Mouse (Mus musculus) urinary bladder, postnatal 10 days (tissue): ENCODE data around the gene Pola2.

Source experiments
- DNase-seq: peaks from one replicate; pipeline ENCODE4 v3.0.0; 2022; ENCODE audit warnings: low spot score

Gene Pola2

DNA sequence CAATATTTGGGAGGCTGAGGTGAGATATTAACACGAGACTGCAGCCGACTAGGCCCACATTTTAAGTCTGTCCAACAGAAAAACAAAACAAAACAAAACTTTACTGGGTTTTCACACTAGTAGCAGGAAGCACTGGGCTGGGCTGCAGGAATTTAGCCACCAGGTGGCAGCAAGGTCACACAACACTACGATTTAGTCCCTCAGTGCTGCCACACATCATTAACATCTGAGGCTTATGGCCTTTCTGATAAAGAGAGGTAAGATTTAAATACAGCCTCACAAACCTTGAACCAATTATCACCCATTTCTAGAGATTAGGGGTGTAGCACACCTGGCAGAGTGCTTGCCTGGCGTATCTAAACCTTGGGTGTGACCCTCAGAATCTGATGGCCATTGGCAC is 1.3 kb upstream of the Pola2 start:
- DNase-seq = no peak

DNA sequence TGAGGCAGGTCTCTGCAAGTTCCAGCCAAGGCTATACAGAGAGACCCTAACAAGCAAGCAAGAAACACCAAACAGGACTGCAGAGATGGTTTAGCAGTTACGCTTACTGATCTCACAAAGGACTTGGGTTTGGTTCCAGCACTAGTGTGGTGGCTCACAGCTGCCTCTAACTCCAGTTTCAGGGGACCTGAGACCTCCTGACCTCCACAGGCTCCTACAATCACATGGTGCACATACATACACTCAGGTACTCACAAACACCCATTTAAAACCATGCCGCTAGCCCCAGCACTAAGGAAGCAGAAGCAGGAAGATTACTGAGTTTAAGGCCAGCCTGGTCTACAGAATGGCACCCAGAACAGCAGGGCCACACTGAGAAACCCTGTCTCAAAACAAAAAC is 802 bp upstream of the Pola2 start:
- DNase-seq = no peak

DNA sequence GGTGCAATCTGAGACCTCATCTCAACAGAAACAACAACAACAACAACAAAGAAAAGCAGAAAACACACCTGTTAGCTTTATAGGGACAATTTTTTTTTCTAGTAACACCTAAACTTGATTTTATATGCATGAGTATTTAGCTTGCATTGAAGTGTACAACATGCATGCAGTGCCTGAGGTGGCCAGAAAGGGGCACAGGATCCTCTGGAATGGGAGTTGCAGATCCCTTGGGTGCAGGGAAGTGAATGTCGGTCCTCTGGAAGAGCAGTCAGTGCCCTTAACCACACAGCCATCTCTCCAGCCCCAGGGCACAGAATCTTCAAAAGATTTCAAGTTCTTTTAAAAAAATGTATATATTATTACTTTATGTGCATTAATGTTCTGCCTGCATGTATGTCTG is 1.4 kb downstream of the Pola2 start:
- DNase-seq = no peak

DNA sequence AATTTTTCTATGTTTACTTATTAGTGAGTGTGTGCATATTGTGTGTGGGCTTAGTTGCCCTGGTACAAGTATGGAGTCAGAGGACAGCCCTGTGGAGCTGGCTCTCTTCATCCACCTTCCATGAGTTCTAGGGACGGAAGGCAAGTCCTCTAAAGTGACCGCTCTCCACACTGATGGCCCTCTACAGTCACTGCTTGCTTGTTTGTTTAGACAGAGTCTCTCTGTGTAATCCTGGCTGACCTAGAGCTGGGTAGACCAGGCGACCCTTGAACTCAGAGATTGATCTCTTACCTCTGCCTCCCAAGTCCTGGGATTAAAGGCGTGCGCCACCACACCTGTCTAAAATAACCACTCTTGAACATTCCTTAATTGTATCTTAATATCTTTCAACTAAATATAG is 6.6 kb downstream of the Pola2 start:
- DNase-seq = no peak

DNA sequence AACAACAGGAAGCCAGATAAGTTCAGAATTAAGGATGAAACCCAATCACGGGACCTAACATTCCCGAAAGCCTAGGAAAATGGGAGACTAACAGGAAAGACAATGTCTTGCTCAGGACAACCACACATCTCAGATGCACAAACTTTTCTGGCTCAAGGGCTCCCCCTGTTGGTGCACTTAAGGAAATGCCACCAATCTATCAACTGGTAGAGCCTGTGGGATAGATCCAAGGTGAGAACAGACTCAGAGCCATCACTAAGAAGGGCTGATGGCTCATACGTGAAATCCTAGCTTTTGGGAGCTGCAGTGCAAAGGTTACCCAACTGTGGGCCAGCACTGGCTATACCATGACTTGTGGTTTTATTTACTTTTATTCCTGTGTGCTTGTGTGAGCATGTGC is 7.3 kb downstream of the Pola2 start:
- peak; percentile 59 for DNase-seq

DNA sequence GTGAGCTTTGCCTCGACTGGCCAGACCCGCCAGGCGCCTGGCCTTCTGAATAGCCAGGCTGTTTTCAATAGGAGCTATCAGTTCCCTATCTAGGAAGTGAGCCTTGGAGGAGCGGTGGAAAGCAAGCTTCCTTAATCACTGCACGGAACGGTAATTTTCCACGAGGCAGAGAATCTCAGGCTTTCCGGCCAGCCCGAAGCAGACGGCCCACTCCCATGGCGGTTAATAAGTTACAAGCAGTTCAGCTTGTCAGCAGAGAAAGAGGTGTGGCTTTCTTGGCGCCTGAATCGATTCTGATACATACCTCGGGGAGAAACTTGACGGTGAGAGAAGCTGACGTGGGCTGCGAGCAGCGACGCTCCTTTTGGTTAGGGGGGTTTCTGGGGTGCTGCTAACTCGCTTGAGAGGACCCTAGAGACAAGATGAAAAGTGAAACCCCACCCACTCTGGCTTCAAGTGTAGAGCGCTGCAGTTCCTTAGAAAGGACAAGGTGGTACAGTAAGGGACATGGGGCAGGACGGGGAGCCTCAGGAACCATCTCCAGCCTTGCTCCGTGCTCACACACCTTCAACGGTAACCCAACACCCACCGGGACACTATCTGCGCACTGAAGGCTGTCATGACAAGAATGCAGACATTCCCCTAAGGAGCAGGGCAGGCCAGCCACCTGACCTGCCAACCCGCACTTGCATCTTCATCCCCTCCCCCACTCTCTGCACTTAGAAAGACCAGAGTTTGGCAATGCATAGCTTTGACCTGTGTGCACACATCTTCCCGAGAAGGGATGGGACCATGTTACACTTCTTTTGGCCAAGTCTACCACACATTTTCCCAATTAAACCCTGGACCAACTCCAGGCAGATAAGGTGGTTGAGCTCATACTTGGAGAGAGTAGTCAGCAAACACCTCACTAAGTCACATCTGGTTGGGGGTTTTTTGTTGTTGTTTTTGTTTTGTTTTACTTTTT is 8.0 kb downstream of the Pola2 start:
- DNase-seq = no peak

DNA sequence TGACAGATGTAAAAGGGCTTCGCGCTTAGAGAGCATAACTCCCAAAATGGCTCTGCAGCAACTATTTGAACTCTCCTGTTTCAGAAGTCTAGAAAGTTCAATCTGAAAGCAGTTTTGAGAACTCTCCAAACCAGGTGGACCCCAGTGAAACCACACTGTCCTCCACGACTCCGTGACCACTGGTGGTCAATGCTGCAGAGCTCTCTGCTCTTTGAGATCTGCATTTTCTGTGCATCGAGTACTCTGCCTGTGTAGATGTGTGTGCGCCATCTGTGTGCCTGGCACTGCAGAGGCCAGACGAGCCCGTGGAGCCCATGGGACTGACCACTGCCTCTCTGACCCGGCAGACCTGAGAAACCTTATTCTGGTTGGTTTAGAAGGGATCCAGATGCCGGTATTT is 9.1 kb downstream of the Pola2 start:
- DNase-seq = no peak

DNA sequence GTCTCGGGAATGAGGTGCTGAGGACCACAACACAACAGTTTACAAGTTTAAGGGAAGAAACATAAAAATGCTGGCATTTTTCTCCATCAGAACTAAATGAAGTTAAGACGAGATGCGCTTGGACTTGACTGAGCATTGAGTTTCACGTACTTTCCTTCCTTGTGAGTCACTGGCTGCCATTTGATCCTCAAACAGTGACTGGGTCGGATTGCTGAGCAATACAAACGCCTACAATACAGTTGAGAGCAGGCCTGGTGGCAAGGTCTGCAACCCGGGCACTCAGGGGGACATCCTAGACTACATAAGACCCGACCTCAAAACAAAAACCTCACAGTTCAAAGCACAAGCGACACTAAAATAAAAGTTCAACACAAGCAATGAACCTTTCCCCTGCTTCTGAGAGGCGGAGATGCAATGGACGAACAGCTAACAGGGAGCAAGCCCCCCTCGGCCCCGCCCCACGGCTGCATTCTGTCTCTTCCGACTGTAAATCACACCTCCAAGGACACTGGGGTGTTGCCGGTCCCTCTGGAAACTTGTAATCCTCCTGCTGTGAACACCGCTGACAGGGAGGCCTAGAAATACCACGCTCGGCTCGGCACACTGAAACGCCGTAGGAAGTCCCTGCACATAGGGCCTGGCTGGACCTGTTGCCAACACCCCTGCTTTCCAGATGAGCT is 9.8 kb downstream of the Pola2 start:
- DNase-seq = no peak

DNA sequence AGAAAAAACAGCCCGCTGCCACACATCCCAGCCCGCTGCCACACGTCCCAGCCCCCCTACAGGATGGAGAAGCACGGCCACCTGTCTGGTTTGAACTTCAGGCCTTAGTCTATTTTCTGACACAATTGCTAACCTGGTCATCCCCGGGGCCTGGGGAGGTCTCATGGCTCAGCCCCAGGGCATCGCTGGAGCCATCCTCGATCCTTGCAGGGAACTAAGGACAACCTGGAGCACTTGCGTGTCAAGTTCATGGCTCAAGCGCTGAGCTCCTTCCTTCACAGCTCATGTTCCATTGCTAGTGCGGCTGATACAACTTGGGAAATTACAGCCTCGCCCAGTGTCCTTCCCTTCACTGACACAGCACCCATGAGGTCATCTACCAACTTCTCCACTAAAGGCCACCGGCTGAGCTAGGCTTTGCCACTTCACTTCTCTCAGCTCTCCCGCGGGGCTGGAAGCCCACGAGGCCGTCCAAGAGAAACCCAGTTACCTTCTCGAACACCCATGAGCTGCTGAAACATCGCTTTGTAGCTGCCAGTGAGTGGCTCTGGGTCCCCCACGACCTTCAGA is 10.7 kb downstream of the Pola2 start:
- DNase-seq = no peak

DNA sequence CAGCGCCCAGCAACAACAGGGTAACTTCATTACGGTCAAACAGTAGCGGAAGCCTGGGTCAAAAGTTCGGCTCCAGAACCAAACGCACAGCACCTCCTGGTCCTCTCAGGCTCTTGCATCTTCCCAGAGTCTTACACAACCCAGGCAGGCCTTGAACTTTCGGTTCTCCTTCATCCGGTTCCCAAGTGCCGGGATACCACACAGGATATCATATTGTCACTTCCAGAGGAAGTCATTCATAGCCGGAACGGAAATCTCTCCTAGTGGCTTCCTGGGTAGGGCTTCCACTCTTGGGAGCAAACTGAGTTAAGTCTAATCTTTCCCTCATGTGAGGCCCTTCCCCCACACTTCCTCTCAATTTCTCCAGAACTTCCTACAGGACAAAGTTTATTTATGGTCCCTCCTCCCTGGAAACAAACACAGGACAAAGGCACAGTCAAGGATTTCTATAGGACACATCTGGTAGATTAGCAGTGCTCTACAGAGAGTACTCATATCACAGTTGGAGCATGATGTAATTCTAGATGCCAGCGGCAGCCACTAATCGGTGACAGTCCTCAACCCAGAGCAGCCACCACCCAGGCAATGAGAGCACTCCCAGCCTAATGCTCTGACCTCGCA is 11.8 kb downstream of the Pola2 start:
- no peak for DNase-seq

DNA sequence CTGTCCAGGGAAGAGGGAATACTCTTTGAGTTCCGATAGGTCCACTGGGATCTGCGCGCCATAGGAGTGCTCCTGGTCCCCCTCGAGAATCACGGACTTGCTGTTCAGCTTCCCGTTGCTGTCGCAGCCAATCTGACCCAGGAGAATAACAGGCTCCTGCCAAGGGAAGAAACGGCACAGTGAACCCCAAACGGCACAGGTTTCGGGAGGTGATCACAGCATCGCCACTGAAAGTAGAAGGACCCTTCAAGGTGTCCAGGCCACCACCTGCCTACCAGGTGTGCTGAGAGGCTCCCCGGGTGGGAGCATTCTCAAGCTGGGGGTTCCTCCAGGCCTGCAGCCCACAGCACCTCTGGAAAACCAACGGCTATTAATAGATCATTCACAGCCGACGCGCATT is 12.4 kb downstream of the Pola2 start:
- no peak for DNase-seq

DNA sequence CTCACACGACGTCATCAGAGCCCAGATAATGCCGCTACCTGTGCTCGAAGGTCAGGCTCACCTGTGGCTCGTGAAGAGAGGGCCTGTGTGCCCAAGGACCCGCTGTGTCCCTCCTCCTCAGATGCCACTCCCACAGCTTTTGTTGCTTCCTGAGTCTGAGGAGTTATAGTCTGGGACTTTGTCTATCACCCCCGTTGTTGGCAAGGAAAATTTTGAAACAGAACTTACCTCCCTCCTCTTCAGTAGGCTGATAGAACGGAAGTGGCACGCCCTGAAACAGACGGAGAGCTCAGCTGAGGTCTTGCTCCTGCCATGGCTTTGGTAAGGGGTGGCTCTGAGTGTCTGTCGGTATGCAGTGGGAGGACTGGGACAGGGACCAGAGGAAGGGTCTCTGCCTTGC is 13.8 kb downstream of the Pola2 start:
- DNase-seq = no peak

DNA sequence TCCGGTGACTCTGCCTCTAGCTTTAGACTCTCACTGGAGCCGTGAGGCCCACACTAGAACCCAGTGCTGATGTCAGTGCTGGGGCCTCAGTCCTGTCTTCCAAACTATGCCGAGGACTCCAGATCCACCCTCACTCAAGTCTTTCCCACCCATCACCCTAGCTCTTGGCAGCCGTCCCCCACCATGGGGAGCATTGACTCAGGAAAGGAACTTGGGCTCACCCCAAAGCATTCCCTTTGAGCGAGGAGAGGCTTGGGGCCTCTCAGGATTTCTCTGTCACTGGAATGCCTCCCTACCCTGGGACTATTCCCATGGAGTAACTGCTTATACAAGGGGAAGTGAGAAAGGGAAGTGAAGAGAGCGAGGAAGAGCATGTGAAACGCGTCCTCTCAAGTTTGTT is 18.1 kb downstream of the Pola2 start:
- DNase-seq = no peak

DNA sequence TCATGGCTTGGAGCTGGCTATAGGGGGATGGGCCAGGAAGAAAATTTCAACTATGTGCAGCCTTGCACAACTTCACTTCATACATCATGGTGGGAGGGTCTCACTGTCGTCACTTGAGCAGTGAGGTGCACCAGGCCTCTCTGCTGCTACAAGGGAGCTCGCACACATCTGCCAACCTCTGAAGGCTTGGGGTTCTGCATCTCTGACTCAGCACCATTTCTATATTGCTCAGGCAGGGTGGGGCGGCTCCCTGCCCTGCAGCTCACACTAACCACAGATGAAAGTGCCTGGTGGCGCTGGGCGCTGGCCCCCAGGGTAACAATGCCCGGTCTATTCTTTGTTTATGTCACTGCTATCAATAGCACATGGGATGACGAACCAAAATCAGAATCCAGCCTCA is 19.0 kb downstream of the Pola2 start:
- no peak for DNase-seq

DNA sequence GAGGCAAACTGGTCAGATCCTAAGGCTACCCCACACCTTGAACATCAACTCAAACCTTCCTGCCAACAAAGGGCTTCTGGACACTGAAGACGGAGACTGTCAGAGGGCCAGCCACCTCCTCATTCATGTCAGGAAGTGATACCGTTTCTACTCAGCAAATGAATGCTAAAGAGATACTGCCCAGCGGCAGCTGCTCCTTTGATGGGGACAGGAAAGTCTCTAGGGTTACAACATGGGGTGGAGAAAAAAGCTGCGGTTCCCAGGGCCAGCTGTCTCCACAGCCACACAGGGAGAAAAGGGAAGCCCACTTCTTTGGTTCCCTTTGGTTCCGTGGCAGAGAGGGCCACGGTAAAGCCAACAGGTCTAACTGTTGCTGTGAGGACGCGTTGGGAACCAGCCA is 19.9 kb downstream of the Pola2 start:
- DNase-seq = no peak

DNA sequence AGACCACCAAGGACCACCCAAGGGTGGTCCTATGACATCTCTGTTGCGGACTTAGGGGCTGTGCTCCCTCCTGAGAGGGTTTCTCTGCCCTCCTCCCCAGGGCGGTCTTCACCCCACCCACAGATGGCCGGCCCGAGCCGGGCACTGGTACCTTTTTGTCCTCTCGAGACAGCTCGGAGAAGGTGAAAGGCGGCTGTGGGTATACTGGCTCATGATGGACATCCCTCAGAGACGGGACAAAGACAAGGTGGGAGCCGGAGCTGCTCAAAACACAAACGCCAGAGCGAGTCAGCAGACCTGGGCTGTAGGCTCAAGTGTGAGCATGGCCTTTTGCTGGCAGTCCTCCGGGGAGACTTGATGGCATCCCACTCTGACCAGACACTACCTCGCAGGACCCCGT is 20.6 kb downstream of the Pola2 start:
- no peak for DNase-seq

DNA sequence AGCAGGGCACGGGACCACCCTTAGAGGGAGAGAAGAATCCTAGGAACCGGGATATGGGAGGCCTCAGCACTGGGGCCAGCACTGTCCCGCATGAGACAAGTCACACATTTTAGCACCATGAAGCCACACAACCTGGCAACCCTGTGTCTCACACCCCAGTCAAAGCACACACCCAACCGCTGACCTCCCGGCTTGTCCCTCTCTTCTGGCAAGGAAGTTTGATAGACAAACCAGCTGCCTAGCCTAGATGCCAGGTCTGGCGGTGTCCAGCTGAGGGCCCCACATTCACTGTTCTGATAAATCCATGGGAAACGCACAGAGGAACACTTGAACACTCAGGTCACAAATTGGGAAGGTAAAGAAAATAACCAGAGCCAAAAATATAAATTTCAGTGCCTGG is 21.4 kb downstream of the Pola2 start:
- no peak for DNase-seq

DNA sequence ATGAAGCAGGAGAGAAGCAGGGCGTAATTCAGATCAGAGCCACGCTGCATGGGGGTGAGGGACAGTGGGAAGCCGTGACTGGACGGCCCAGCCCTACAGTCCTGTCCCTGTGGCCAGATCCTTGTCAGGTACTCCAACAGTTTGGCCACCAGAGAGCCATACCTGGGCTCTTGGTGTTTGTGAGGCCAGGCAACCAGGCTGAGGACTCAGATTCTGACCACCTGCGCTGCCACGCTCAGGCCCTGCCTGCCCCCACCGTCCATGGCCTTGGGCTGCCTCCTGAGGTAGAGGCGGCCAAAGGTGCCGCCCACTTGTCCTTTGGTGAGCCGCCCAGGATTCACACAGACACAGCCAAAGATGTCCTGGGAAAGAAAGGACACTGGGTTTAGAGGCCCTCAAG is 23.3 kb downstream of the Pola2 start:
- no peak for DNase-seq

DNA sequence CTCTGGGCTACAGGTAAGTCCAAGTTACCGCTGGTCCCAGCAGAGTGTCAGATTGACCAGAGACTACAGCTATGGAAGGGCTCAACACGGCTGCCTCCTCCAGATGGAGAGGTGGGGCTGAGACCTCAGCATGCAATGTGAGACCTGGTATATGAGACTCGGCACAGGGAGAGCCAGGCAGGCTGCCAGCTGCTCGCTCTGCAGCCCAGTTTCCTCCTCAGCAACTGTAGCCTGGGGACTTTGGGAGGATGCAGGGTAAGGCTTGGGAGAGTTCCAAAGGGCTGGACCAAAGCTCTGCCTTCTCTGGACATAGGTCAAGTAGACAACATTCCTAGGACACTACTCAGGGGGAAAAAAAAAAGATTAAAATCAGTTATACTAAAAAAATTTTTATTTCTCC is 23.8 kb downstream of the Pola2 start:
- no peak for DNase-seq

DNA sequence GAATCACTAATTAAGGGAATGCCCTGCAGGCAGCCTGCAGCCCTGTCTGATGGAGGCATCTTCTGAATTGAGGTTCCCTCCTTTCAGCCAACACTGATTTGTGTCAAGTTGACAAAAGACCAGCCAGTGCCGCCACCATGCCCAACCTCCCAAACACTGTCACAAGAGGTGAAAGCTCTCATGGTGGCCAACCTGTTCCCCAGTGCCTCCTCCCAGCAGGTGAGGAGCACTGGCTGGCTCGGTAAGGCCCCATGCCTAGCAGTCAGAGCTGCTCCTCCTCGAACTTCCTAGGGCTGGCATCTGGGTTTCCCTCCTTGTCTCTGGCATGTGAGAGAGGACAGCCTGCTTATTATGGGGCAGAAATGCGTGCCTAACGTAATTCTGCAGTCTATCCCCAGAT is 24.3 kb downstream of the Pola2 start:
- DNase-seq = no peak

DNA sequence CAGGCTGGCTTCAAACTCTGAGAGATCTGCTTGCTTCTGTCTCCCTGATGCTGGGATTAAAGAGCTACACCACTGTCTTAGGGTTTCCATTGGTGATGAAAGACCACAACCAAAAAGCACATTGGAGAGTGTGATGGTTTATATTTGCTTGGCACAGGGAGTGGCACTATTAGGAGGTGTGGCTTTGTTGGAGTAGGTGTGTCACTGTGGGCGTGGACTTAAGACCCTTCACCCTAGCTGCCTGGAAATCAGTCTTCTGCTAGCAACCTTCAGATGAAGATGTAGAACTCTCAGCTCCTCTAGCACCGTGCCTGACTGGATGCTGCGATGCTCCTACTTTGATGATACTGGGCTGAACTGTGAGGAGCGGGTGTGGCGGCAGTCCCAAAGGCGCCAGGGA is 25.5 kb downstream of the Pola2 start:
- no peak for DNase-seq

DNA sequence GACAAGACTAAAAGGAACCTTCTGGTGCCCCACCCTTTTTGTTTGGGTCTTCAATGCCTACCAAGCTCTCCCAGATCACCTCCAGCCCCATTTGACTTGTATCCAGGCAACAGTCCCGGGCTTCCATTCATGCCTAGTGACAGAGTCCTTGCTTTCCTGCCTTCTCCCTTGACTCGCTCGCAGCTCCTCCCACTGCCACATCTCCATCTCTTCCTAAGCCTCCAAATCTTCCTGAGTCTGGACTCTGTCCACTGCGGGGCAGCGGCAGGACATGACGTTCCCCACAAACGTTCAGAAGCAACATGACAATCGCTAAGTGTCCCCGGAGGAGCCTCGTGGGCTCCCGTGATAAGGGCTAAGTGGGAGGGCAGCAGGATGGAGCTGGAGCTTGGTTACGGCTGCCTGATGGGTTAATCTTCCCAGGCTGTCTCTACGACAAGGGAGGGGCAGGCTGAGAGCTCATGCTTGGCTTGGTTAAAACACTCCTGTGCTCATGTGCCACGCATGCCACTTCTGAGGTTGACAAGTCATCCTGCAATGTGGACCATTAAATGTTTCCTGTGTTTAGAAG is 26.1 kb downstream of the Pola2 start:
- DNase-seq = no peak
